Mouse (Mus musculus): ENCODE results near the gene Sox3.

The Sox3 gene

GRCm38 (mm10) chrX:60892801-60893681 lies at the start of gene Sox3:
Gene Sox3, minus strand, starts transcription at chrX:60893430.
- DNase-seq = no peak

GRCm38 (mm10) chrX:60940225-60940624 lies 47.0 kb upstream of the Sox3 start:
- no peak for DNase-seq

GRCm38 (mm10) chrX:60899546-60899945 lies 6.3 kb upstream of the Sox3 start:
- no peak for DNase-seq

- no peak for DNase-seq
Measured at GRCm38 (mm10) chrX:60898641-60899040, 5.4 kb upstream of the Sox3 start.

- no peak for DNase-seq
Measured at GRCm38 (mm10) chrX:60896296-60896695, 3.1 kb upstream of the Sox3 start.

GRCm38 (mm10) chrX:60895416-60895815 lies 2.2 kb upstream of the Sox3 start:
- no peak for DNase-seq

GRCm38 (mm10) chrX:60893720-60894543 lies 702 bp upstream of the Sox3 start:
- DNase-seq = no peak

GRCm38 (mm10) chrX:60892098-60892800 lies 981 bp downstream of the Sox3 start:
- no peak for DNase-seq

GRCm38 (mm10) chrX:60891329-60892095 lies 1.7 kb downstream of the Sox3 start:
- no peak for DNase-seq

- no peak for DNase-seq
Measured at GRCm38 (mm10) chrX:60890651-60891050, 2.6 kb downstream of the Sox3 start.

- DNase-seq = no peak
Measured at GRCm38 (mm10) chrX:60889956-60890485, 3.2 kb downstream of the Sox3 start.

Measured in lung, postnatal 36 days (tissue).